Mouse (Mus musculus): ENCODE results near the gene Pax6.

Pax6 gene

GRCm38 (mm10) chr2:105668271-105669270 lies at the start of gene Pax6:
TSS of gene Pax6 (plus strand) at chr2:105668900.
- no peak for DNase-seq

GRCm38 (mm10) chr2:105648933-105649332 lies 19.8 kb upstream of the Pax6 start:
- no peak for DNase-seq

GRCm38 (mm10) chr2:105656456-105656855 lies 12.2 kb upstream of the Pax6 start:
- no peak for DNase-seq

DNA sequence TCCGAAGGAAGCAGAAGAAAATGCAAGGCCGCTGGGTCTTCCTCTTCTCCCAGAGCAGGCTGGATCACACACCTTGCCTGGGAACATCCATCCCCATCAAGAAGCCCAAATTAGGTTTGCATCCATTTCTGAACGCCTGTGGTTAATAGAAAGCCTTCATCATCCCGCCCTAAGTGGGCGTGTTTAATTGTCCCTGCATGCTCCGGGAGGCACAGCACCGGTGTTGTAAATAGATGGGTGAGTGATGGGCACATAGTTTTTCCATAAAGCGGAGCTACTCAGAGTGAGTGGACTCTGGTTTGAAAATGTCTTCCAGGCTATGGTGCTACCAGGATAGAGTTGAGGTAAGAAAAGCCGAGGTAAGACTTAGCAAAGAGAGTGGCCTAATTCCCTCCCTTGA lies 9.3 kb upstream of the Pax6 start:
- DNase-seq: no peak

- DNase-seq: no peak
Observed at GRCm38 (mm10) chr2:105659926-105660873, 8.5 kb upstream of the Pax6 start.

GRCm38 (mm10) chr2:105660874-105661622 lies 7.7 kb upstream of the Pax6 start:
- DNase-seq: no peak

DNA sequence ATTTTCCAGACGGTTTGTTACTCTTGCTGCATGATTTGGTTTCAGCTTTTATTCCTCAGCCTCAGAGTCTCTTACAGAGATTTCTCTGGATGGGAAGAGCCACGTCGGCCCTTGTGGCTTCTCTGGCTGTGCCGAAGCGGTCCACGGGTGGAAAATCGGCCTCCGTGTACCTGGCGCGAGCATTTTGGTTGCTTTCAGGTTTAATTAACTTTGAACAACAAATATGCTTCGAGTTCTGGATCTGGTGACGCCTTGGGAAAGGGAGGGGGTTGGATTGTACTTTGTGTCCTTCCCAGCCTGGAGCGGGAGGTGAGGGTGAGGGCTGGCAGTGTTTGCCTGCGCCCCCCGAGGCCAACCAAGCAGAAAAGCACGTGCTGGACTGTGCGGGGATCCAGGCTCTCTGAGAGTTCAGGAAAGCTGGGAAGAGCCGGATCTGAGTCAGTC lies 7.1 kb upstream of the Pax6 start:
- DNase-seq: no peak

DNA sequence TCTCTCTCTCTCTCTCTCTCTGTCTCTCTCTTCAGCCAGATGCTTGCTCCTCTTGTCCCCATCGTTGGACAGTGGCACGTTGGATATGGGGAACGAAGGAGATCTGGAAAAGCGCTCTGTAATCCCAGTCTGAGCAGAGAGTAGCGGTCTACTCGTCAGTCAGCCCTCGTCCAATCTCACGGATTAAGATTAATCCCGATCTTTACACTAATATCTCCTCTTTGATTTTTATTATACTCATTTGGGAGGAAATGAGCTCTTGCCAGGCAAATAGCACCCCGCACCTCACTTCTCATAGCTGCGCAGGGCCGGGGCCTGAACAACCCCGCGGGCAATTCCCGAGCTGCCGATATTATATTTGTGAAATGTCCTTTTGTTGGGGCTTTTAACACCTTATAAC lies 6.6 kb upstream of the Pax6 start:
- DNase-seq: no peak

DNA sequence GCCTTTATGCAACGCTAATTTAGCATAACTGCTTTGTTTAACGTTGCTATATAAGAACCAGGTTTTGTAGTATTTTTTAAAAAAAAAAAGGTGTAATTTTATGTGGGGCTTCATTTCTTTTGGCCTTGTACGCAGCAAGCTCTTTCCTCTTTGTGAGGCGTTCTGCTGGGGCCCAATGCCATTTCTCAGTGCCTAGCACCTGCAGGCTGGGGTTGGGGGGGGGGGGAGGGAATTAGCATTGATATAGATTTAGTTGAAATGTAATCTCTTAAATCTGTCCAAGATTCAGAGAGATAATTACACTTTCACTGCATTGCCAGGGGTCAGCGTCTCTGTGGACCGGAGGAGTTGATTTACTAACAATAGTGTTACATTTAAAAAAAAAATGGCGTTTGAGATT lies 6.1 kb upstream of the Pax6 start:
- DNase-seq: no peak

DNA sequence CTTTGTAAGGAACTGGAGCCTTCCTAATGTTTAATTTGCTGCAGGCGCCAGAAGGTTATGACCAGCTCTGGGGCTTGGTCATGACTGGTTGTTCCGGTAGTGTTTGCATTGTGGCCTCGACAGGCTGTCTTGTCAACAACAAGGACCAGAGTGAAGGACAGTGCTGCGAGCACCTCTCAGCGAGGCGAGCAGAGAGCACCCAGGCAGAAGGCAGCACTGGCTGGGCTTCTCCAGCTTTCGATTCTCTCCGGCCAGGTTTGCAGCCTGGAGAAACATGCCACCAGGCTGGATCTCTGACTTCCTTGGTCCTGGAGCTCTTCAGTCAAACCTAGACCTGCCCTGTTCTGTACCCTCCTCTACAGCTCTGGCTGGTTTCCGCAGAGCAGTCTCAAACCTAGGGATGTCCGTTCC lies 5.6 kb upstream of the Pax6 start:
- no peak for DNase-seq

GRCm38 (mm10) chr2:105664996-105665395 lies 3.7 kb upstream of the Pax6 start:
- DNase-seq: no peak

GRCm38 (mm10) chr2:105665491-105666250 lies 3.0 kb upstream of the Pax6 start:
- no peak for DNase-seq

DNA sequence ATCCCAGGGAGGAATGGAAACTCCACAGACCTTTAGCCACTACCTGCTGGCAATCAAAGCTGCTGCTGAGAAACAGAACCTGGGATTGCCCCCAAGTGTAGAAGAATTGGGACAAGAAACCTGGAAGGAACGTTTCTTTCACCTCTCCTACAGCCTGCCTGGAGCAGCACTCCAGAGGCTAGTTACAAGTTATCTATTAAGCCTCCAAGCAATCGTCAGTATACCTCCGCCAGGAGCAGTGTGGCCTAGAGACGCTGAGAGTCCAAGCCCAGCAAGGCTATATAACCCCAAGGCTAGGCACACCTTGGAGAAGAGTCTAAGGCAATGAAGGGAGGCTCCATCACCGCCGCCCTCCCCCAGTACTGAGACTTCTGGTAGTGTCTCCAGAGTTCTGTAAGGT lies 2.4 kb upstream of the Pax6 start:
- DNase-seq: no peak

GRCm38 (mm10) chr2:105666763-105667625 lies 1.7 kb upstream of the Pax6 start:
- DNase-seq: no peak

- DNase-seq: no peak
Observed at GRCm38 (mm10) chr2:105667626-105667950, 1.1 kb upstream of the Pax6 start.

DNA sequence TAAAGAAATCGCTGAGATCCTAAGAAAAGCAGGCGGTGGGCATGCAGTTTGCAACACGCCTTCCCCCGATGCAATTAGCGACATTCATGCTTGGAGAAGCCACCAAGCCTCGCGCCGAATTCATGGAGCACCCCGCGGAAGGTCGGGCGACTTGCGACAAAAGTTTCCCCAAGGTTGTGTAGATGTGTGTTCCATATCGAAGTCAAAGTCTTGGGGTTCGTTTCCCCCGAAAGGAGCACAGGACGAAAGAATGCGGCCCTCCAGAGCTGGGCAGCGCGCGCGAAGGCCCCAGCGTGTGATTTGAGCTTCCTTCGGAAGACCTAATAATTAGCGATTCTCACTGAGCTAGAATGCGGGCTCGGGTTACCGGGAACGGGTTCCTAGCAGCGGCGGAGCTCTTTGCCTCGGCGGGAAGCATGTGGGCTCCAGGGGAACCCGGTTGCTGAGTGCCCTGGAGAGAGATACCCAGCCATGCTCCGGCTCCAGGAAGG lies 716 bp downstream of the Pax6 start:
- DNase-seq: no peak

GRCm38 (mm10) chr2:105669881-105670730 lies 1.4 kb downstream of the Pax6 start:
- DNase-seq: no peak

DNA sequence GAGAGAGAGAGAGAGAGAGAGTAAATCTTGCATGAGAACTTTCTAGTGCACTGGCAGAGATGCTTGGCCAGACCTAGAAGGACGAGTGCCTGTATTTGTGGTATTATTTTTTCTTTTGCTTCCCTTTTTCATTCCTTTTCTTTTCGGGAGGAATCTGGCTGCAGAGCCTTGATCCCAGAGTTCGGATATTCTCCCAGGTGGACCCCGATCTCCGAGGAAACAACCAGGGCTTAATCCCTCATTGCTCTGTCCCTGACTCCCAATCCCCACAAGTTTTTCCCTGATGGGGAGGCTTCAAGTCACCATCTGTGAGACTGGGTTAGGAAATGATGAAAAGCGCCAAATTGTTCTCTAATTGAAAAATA lies 2.0 kb downstream of the Pax6 start:
- DNase-seq: no peak

GRCm38 (mm10) chr2:105671116-105671797 lies 2.6 kb downstream of the Pax6 start:
- DNase-seq: no peak

All from lung, postnatal 14 days (tissue).